Mouse (Mus musculus): Measurements from ENCODE around the gene Atrx.
"Not testable (repeated sequence)": the region's sequence is repeated elsewhere in the genome, so short reads cannot be mapped to it uniquely, and the experiment has no call there.

The Atrx gene

DNA sequence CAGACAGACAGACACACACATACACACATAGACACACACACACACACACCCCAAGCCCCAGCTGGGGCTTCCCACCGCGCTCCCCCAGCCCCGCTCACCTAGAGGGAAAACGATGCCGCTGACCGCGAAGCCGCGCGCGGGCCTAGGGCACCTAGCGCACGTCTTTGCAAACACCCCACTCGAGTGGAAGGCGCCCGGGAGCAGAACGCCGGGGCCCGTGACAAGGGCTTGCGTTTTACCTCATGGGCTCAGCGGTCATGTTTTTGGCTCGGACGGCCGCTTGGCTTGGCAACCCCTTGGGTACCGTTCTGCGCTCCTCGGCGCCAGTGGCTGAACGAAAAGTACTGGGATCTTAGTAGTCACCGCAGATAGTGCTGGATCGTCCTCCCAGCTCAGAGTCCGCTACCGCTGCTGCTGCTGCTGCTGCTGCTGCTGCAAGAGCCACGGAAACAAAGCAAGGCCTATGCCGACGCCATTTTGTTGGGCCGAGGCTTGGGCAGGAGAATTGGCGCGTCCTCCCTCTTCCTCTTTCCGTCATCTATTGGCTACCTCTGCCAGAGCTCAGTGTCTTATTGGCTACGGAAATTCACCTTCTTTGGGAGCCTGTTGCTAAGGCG, at the start of gene Atrx:
Gene Atrx, minus strand, starts transcription at position 543 of the 617 bp plus-strand sequence.
- peak; percentile 37 to 45 for DNase-seq (ENCODE audit: low spot score in 2 of 2)

DNA sequence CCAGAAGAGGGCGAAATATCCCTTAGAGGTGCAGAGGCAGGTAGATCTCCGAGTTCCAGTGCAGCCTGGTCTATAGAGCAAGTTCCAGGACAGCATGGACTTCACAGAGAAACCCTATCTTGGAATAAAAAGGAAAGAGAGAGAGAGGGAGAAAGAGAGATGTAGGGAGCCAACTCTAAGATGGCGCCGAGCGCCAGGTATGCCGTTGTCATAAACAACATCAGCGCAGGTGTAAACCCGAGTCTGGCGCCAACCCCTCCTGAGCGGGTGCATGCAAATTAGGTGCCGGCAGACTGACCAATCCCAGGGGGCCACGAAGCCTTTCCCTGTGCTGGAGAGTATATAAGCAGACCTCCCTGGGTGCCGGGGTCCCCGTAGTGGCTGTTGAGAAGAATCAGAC, 27.9 kb upstream of the Atrx start:
- not testable (repeated sequence) for DNase-seq (ENCODE audit: low spot score in 2 of 2)

DNA sequence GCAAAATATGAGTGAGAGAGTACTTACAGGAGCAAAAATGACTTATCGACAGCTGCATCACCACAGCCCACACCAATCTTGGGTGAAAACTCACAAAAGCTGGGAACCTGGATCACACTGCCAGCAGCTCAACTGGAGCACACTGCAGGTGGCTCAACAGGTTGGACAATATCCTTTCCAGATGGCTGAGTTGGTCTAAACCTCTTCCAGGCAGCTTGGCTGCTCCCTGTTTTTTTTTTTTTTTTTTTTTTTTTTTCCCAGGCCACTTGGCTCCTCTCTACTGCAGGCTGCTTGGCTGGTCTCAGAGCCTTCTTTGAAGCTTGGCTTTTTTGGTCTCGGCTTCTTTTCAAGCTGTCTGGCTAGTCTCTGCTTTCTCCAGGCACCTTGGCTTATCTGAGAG, 24.8 kb upstream of the Atrx start:
- DNase-seq (ENCODE audit: low spot score in 2 of 2), result no peak

DNA sequence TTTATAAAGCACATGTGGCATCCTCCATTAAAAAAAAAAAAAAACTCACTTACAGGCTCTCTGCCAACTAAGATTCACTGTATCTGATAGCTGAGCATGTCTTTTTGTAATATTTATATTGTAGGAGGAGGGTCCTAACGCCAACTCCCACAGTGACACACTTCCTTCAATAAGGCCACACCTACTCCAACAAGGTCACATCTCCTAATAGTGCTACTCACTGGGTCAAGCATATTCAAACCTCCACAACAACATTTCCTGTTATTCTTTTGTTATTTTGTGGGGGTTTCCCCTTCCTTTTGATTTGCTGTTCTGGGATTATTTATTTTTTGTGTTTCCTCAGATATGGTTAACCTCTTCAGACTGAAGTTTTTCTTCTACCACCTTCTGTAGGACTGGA, 17.2 kb upstream of the Atrx start:
- DNase-seq (ENCODE audit: low spot score in 2 of 2), result no peak

DNA sequence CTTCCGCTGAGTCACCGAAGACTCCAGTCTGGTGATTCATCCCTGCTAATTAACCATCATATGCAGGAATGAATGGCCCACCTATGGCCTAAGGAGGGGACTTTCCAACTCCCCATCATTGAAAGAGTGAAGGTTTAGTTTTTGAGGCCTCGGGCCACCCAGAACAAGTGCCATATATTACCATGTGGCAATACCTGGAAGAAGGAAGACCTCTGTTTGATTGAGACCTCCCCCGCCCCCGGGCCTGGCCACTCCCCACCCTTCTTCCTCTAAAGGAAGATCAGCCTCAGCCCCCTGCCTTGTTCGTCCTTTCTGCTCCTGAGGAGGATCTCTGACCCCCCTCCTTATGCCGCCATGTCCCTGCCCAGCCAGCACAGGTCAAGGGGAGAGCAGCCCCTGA, 10.0 kb upstream of the Atrx start:
- no peak for DNase-seq (ENCODE audit: low spot score in 2 of 2)

DNA sequence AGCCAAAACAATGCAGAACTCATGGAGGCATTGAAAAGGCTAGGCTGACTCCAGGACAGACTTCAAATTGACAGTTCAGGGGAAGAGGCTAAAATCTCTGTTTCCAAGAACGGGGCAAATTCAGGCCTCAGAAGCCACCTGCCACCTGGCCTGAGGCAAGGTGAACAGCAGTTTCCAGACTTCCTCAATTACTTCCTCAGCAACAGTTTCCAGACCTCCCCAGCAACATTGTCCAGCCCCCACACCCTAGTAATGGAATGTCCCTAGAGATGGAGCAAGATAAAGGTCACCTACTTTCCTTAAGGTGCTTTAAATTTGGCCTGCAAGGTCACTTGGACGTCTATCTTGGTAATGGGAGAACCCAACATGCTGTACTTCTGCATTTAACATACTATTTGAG, 8.5 kb upstream of the Atrx start:
- no peak for DNase-seq (ENCODE audit: low spot score in 2 of 2)

DNA sequence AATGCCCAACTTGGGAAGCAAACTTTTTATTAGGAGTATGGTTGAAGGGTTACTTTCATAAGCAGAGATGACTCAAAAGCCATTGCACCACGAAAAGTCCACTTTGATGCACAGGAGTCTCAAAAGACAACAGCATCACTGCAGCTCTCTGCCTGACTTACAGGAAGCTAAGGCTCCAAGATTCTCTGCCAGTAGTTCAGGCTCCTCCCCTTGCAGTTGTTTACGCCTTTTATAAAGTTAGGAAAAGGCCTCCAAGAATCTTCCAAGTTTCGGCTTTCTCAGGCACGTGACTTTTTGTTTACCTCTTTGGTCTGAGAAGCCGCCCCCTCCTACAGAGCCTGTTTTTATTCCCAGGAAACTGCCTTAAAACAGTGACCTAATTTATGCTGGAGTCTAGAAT, 5.1 kb upstream of the Atrx start:
- DNase-seq (ENCODE audit: low spot score in 2 of 2), result no peak

DNA sequence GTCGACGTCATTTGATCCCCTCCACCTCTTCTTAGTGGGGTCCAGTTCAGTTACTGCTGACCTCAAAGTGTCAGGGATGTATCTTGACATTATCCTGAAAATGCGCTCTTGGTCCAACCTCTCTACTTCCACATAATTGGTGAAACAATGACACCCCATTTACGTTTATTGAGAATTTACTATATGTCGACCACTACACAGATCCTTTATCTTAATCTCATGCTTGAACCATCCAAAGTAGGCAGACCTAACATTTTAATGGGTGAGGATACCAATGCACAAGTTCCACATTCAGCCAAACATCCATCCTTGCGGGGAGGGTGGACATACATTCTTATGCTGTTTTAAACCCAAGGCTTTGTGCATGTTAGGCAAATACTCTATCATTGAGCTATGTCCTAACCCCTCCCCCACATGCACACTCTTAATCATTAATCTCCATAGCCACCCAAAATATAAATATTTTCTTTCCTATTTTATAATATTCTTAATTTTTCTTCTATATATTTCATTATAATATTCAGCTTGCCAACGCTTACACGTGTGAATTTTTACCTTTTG, 355 bp upstream of the Atrx start:
- DNase-seq (ENCODE audit: low spot score in 2 of 2), result no peak

DNA sequence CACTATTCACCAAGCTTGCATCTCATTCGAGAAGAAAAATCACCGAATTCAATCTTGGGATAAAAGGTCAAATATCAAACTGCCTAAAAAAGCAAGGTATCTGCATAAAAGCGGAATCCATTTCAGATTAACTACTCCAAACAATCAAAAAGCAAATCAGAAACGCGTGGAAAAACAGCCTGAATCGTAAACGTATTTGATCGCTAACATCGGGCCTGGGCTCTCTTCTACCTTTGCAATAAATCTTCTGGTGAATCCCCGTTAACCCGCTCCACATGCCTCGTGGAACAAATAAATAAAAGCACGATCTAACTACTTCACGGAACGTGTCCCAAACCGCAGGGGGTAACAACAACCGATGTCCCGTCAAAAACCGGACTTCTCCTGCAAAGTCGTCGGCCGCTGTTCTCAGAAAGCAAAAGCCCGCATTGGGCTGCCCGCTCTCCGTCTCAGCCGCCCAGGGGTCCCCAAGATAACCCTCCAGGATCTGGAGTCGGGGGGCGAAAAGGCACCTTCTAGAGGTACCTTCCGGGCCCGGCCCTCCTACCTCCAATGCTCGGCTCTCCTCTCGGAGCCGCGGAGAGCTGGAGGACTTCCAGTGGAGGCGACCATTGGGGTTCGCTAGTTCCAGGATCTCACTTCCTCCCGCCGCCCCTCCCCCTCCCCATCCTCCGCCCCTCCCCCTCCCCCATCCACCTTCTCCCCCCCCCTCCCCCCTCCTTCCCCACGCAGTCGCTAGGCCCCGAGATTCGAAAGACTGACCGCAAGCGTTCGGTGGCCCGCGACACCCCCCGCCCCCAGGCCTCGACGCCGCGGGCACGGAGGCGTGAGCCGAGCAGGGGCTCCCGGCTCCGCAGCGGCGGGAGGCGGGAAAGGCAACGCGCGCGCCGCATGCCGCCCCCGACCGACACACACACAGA, 1.0 kb downstream of the Atrx start:
- DNase-seq (ENCODE audit: low spot score in 2 of 2), result peak in 1 of 2 experiments; percentile 4

DNA sequence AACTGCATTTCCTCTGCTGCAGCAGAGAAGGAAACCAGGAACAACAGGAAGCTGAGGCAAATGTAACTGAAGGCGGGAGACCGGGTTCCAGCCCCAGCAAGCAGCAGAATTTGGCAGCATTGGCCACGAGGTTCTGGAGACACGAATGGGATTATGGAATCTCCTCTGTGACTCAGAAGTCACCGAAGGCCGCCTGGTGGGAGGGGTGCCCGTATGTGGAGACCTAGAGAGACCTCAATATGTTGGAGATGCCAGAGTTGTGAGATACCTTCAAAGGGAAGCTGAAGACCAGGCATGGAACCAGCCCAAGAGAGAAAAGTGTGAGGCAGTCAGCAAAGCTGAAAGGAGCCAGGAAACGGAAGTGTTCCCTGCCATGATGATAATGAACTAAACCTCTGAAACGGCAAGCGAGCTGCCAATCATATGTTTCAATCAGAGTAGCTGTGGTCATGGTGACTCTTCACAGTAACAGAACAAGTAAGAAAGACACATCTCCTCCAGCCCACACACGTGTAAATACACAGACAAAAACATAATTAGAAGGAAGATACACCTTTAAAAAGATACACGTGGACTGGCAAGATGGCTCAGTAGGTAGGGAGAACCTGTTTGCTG, 3.0 kb downstream of the Atrx start:
- DNase-seq (ENCODE audit: low spot score in 2 of 2), result no peak

DNA sequence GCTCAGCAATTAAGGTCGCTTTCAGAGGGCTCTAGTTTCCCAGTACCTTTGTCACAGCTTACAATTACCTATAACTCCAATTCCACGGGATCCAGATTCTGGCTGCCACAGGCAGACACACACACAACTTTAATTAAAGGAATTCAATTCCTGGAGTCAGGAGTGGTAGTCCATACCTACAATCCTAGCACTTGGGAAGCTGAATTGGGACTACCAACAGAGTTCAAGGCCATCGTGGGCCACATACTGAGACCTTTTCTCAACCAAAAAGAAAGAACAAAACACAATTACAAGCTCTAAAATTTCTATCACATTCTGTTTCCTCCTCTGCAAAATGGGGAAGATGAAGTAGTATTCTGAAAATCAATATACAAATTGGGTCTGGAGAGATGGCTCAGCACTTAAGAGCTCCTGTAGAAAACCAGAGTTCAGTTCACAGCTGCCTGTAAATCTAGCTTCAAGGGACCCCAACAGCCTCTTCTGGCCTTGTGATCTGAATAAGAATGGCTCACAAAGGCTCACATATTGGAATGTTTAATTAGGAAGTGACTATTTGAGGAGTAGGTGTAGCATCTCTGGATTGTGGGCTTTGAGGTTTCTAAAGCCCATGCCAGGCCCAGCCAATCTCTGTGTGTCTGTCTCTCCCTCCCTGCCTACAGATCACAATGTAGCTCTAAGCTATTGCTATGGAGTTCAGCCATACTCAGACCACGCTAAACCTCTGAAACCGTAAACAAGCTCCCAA, 4.7 kb downstream of the Atrx start:
- DNase-seq (ENCODE audit: low spot score in 2 of 2), result no peak

DNA sequence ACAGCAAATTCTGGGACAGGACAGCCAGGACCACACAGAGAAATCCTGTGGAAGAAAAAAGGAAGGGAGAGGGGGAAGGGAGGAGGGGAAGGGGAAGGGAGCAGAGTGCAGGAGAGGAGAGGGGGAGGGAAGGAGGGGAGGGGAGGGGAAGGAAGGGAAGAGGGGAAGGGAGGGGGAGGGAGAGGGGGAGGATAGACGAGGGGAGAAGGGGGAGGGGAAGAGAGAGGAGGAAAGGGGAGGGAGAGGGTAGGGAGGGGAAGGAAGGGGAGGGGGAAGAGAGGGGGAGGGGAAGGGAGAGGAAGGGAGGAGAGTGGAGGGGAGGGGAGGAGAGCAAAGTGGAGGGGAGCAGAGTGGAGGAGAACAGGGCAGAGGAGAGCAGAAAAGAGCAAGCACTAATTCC, 5.3 kb downstream of the Atrx start:
- no peak for DNase-seq (ENCODE audit: low spot score in 2 of 2)

DNA sequence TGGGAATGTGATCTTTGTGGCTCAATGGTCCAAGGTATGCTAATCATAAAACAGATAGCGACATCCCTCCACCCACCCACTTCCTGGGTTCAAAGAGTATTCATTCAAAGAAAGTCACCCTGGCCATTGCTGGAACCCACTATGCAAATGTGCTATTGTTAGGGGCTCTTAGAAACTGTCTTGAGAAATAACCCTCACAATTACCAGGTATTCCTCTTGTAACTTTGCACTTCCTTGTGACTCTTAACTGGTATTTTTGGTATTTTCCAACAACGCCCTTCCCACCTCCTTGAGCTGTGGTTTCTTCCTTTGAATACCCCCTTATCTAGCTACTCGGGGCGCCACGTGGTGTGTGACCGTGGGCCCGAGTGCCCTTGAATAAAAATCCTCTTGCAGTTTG, 6.2 kb downstream of the Atrx start:
- DNase-seq (ENCODE audit: low spot score in 2 of 2), result not testable (repeated sequence)

DNA sequence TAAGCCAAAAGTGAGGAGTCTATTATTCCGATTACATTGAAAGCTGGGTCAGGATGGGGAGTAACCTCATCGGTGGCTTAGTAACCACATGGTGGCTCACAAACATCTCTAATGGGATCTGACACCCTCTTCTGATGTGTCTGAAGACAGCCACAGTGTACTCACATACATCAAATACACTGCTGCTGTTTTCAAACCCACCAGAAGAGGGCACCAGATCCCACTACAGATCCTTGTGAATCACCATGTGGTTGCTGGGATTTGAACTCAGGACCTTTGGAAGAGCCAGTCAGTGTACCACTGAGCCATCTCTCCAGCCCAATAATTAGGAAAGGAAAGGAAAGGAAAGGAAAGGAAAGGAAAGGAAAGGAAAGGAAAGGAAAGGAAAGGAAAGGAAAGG, 7.8 kb downstream of the Atrx start:
- peak; percentile 11 to 50 for DNase-seq (ENCODE audit: low spot score in 2 of 2)

DNA sequence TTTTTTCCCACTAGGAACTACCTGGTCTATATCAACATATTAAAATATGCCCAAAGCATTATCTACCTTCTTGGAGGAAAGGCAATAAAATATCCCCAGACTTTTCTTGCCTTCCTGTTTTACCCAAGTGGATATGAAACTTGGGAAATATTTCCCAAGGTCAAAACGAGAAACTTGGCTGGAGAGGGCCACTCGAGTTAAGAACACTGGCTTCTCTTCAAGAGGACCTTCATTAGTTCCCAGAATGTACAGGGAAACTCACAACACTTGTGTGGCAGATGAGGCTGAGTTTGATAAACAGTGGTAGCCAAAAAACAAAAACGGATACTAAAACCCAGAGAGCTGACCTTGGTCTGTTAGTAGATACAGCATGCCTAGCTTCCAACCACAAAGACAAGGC, 17.5 kb downstream of the Atrx start:
- no peak for DNase-seq (ENCODE audit: low spot score in 2 of 2)

DNA sequence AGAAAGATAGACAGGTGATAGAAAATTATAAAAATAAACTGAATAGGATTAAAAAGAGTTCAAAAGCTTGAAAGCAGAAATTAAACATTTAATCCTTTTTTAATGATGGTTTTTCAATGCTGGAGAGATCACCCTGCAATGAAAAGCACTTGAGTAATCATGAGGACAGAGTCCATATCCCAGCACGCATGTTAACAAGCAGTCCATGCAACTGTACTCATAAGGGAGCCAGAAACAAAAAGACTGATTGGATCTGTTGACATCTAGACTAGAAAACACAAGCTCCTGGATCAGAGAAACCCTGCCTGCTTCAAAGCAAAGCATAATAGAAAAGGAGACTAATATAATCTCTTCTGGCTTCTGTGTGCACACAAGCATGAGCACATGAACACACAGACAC, 27.6 kb downstream of the Atrx start:
- no peak for DNase-seq (ENCODE audit: low spot score in 2 of 2)

DNA sequence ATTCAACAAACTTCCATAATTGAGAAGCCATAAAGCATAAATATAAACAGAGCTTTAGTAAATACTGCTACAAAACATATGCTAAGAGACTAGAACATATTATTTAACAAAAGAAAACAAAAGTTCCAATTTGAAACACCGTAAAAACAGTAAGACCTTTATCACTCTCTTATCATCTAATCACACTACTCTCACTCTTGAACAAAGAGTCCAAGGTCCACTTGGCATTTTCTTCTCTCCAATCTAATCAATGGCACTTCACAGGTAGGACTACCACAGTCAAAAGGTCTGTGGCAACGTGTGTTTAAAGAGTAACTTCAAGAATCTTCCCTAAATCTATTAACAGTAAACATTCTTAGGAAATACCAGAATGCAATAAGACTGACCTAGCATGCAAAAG, 42.3 kb downstream of the Atrx start:
- no peak for DNase-seq (ENCODE audit: low spot score in 2 of 2)

DNA sequence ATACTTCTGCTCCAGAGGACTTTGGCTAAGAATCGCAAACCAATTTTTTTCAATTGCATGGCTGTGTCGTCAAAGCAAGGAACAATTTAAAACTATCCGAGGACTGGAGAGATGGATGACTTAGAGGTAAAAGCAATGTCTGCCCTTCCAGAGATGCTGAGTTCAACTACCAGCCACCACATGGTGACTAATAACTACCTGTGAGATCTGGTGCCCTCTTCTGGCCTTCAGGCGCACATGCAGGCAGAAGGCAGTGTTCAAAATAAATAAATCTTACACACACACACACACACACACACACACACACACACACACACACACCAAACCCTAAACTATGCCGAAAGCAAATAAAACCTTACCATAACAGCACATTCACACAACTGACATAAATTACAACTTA, 64.8 kb downstream of the Atrx start:
- DNase-seq (ENCODE audit: low spot score in 2 of 2), result peak in 1 of 2 experiments; percentile 10

DNA sequence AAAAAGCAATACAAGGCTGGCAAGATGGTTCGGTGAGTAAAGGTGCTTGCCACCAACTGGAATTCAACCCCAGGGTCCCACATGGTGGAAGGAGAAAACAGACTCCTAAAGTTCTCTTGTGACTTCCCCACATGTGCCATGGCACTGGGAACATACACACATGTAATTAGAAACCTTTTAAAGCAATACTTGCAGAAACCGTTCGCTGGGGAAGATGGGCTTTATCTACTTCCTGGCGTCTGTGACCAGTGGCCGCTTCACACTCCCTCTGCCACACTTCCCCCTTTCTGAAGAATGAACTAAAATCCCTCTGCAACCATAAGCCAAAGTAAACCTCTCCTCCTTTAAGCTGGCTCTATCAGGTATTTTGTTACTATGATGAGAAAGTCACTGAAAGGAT, 104.7 kb downstream of the Atrx start:
- DNase-seq (ENCODE audit: low spot score in 2 of 2), result no peak

DNA sequence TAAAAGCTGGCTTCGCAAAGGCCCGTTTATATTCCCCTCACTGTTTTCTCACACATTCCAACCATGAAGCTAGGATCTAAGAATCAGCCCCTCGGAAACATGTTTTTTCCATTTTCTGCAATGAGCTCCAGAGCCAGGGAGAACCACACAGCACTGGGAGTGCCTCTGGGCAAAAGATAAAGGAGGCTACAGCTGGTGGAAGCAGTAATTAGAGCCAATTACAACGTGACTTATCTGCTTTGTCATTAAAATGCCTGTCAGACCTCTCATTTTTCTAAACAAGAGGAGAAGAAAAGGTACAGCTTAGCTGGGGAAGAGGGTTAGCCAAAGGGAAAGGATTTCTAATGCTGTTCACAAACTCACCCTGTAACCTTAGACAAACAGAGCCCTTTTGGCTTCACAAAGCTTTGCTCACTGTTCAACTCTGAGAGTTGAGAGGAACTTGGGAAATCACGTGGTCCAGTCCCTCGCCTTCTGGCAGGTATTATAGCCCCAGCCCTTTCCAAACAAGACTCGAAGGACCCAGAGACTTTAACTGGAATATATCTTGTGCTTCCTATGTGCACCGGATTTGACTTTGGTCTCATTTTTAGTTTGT, 134.3 kb downstream of the Atrx start:
- DNase-seq (ENCODE audit: low spot score in 2 of 2), result no peak

DNA sequence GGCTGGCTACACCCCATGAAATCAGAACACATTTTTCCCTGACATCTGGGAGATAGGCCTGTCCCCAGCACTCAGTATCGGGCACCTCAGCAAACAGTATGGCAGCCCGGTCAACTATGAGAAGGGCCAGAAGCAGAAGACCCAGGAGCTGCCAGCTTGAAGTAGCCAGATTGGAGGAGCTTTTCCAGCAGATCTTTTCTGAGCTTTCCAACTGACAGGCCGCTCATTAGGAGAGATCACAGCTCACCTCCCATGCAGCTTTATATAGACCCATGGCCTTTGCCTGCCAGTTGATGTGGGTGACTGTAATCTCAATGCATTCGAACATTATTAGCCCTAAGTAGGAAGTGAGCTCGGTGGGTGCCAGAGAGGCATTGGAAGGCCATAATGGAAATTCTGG, 155.9 kb downstream of the Atrx start:
- no peak for DNase-seq (ENCODE audit: low spot score in 2 of 2)

Data from spleen, postnatal 14 days (tissue).